Mouse (Mus musculus) lung, postnatal 25 days (tissue): Measurements from ENCODE around the gene Gm1673.
"Not testable (repeated sequence)": the region's sequence is repeated elsewhere in the genome, so short reads cannot be mapped to it uniquely, and the experiment has no call there.

Experiments
- DNase-seq: peaks from one replicate; pipeline ENCODE4 v3.0.0; 2022; ENCODE audit warnings: low spot score

Gene Gm1673

DNA sequence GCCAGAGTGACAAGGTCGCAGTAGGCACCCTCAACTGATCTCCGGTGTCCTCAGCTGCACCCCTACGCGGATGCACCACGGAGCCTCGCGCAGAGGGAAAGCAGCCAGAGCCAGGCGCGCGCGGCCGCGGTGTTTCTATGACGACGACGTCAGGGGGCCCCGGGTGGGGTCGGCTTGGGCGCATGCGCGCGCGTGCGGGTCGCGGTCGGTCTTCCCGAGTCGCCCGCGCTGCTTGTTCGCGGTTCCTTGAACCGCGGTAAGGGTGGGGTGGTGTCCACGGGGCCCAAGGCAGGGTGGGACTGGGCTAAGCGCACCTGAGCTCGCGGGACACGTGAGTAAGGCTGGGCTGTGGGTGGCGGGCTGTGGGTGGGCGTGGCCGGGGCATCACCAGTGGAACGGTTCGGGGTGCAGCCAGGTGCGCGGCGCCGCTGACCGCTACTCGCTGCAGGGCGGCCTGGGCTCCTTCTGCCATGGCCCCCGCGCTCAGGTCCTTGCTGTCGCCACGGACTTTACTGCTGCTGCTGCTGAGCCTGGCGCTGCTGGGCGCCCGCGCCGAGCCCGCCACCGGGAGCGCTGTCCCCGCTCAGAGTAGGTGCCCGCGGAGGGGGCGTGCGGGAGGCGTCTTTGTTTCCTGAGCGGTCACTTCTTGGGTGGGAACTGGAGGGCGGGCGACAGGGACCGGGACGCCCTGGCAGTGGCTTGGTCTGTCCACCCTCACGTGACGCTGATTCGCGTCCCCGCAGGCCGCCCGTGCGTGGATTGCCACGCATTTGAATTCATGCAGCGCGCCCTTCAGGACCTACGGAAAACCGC is at the start of gene Gm1673:
Gene Gm1673, plus strand, starts transcription at position 125 of the 813 bp plus-strand sequence.
- peak; percentile 45 for DNase-seq

DNA sequence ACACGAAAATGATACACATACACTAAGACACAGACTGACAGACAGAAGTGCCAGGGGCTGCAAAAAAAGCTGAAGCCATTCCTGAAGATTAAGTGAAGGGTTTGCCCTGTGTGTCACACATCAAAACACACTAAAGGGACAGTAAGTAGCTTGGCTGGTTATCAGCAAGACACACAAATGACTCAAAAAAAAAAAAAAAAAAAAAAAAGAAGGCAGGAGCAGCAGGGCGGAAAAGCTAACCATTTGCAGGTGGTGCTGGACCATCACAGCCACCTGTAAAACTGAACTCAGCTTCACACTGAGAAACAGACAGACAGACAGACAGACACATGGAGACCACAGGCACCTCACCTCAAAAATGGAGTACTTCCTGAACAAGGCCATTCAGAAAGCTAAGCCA is 49.2 kb upstream of the Gm1673 start:
- DNase-seq: no peak

DNA sequence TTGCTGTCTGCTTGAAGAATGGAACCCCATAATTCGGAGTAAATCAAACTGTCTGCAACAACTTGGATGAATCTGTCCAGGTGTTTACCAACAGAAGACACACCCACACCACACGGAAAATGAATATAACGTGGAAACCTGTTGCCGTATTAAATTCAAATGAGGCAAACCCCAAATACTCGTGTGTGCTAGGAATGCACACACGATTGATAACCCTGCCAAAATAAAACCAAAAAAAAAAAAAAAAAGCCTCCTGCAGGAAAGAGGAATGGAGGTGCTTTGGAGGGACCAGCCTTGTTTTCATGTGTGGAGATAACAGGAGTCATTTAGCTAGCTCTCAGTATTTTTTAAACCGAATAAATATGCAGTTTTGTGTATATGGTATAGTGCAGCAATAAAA is 48.4 kb upstream of the Gm1673 start:
- no peak for DNase-seq

DNA sequence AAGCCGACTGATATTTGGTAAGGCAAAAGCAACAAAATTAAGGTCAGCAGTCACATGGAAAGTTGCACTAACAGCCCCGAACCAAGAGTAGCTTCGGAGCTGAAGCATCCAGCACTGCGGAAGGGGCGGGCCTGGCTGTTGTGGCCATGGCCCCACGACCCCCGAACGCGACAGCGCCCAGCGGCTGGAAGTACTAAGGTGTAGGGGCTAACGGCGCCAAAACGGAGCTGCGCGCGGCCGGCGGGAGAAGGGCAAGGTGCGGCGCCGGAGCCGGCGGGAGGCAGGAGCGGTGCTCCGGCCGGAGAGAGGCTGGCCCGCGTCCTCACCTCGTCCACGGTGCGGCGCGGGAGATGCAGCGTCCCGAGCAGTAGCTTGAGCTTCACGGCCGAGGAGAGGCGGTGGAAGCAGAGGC is 47.5 kb upstream of the Gm1673 start:
- DNase-seq: no peak

DNA sequence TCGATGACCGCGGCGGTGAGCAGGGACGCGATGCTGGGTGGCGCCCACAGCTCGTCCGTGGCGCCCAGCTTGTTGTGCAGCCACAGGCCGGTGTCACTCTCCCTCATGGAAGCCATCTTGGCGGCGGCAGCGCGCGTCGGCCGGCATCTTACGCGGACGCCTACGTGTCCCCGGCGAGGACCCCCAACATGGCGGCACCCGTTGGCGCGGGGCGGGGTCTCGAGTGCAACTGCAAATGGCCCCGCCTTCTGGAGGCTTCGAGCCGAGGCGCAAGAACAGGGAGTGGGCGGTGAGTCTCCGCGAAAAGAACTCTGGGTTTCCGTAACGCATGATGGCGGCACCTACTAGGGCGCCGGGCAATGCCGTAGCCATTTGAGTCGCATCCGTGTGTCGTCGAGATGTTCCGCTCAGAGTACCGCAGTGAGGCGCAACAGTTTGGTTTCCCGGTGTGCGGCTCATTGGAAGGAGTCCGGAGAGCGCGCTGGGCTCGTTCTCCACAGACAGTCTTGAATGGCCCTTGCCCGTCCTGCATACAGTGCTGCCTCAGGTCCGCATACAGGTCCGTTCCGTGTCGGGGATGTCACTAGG is 47.0 kb upstream of the Gm1673 start, which contains the start of gene Nelfa:
Gene Nelfa, minus strand, starts transcription at position 294 of the 588 bp plus-strand sequence.
- peak; percentile 99 for DNase-seq

DNA sequence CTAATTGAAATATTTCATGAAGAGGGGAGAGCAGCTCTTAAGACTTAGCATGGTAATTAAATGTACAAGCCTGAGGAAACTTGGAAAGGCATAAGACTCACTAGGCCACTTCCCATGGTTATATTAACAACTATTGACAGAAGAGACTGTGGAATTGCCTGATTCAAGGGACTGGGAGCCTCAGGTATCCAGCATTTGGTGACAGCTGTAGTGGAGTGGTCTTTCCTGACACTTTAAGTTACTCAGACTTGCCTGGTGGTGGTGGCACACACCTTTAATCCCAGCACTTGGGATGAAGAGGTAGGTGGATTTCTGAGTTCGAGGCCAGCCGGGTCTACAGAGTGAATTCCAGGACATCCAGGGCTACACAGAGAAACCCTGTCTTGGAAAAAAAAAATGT is 46.0 kb upstream of the Gm1673 start:
- DNase-seq: no peak

DNA sequence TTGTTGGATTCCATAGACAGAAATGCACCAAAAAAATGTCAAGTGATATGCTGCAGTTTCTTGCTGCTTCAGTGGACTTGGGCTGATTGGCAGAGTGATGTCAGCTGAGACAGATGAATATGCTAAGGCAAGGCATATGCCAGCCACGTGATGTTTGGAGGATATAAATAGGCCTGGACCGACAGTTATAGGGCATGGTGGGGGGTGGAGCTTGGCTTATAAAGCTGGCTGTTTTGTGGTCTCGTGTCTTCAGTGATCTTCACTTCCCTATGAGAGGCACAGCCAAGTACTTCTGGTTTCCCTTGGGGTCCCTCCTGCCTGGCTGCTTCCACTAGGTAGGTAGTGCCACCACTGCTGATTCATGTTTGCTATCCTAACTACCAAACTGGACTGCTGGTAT is 44.8 kb upstream of the Gm1673 start:
- DNase-seq: peak; percentile 55

DNA sequence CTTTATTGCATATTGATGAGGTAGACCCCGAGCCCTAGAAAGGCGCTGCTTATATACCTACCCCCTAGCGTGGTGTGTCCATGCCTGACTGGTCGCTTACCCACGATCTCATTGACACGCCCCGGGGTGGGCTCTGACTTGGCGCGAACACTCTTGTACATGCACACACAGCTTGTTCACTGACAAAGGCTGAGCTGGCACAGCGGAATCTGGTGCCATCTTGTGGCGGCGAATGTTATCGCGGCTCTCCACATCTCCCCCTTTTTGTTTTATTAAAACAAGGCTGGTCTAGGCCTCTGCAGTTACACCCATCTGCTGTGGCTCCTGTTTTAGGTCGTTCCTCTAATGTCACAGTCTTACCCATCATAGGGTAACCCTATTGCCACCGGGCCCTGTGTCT is 36.2 kb upstream of the Gm1673 start:
- not testable (repeated sequence) for DNase-seq

DNA sequence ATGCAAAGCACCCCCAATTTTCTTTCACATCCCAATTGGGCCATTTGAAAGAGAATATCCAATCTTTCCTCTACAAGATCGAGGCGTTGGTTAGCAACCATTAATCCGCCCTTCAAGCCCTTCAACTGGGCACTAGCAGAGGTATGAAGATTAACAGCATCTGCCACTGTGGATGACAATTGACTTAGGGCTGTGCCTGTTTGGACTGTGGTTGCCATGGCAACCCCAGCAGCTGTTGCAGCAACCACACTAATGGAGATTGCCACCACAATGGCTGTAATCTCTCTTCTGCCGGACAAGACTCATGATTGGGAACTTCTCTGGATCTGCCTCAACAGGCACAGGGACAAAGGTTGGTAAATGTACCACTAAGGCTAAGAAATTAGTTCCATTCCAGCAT is 34.9 kb upstream of the Gm1673 start:
- DNase-seq: no peak

DNA sequence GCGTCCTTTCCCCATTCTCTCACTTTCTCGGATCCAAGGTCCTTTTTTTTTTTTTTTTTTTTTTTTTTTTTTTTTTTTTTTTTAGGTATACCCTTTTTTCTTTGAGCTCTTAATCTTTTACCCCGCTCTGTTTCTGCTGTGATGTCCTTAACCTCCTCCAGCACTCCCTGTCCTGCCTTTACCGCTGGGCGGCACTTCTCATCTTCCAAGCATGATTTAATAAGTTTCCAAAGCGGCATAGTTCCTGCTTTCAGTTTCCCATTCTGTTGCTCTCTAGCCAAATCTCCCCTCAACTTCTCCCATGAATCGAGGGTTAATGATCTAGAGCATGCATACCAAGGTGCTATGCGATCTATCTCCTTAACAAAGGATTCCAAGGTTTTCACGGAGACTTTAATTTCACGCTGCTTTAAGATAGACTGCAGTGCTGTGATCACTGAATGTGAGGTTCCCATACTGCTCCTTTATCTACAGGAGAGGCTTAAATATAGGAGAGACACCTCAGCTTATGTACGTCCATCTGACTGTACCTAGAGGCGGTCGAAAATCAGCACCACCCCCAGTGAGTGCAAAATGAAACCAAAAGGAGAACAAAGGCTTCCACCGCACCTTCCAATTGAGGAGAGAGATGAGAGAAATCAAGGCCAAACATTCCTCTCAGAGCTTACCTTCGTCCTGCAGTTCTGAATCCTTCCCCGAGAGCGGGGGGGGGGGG is 29.6 kb upstream of the Gm1673 start:
- no peak for DNase-seq

DNA sequence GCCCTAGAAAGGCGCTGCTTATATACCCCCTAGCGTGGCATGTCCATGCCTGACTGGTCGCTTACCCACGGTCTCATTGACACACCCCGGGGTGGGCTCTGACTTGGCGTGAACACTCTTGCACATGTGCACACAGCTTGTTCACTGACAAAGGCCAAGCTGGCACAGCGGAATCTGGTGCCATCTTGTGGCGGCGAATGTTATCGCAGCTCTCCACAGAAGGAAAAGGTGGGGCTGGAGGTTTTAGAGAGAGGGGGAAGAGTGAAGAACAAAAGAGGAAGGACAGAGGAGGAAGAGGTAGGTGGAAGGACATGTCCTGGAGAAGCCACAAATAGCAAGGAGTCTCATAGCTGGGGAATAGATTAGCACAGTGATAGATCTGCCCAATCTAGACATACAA is 28.9 kb upstream of the Gm1673 start:
- DNase-seq: peak; percentile 78

DNA sequence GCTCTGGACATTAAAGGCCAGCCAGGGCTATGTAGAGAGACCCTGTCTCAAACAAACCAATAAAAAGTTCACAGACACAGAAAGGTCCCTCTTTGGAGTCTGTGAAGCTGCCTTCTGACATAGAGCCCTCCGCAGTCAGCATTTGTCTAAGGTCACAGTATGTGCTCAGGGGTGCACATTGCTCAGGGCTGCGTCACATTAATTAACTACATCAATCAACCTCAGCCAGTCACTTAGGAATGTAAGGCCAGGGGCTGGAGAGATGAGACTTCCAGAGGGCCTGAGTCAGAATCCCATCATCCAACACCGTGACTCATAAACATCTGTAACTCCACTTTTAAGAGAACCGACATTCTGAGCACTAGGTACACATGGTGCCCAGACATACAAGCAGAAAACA is 27.4 kb upstream of the Gm1673 start:
- DNase-seq: no peak

DNA sequence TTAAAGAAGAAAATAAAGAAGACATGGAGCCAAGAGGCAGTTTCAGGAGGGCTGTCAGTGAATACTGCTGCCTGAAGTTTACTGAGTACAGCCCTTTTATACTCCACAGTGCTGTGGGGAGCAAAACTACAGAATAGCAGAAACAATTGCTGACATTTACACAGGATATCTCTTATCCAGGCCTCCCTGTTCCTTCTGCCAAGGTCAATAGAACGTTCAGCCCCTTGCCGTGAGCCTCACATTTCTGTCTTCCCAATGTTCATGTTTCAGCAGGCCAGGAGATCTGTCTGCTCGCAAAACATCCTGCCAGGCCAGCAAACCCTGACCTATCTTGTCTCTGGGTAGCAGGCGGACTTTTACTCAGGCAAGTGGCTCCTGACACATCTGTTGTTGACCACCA is 23.9 kb upstream of the Gm1673 start:
- no peak for DNase-seq

DNA sequence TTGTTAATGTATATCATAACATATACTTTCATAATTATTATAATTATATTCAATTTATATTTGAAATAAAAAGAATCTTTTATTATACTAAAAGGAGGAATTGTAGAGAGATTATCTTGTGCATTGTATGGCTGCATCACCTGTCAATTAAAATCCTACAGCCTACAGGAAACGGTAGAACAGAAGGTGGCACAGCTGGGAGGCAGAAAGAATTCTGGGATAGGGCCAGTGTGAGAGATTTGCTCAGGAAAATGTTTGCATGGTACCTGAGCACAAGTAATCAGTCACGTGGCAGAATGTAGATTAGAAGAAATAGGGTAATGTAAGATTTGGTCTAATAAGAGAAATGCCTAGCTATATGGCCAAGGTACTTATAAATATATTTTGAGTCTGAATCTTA is 8.5 kb upstream of the Gm1673 start:
- no peak for DNase-seq

DNA sequence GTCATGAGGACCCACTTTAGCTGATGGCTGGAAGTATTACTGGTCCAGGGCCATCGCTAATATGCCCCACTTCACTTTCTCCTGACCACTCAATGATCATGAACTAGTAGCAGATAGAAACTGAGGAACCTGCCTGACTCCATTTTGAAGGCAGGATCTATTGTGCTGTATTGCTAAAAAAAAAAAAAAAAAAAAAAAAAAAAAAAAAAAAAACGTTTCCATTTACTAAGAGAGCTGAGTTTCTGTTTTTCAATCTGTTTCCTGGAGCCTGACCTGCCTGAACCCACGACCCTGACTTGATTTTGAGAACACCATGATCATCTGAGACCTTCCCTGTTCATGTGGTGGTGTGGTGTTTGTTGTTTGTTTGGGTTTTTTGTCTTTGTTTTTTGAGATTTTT is 7.0 kb upstream of the Gm1673 start:
- DNase-seq: no peak

DNA sequence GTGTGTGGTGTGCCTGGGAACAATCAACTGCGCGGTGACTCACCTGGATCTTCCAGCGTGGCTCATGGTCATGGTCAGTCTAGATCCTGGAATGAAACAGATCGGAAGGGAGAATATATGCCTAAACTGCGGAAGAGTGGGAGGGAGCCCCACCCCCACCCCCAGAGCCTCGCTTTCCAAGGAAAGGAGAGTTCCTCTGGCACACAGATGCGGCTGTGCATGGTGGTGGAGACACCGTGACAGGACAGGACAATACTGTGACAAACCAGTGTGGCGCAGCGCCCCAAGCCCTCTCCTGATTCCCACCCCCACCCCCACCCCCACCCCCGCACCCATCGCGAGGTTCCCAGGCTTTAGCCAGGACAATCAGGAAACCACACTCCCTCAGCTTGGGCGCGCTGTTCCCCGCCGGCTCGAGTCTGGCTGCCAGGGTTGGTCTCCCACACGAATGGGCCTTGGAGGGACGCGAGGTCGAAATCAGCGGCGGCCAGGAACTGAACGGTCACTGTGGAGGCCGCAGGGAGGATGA is 438 bp upstream of the Gm1673 start:
- no peak for DNase-seq

DNA sequence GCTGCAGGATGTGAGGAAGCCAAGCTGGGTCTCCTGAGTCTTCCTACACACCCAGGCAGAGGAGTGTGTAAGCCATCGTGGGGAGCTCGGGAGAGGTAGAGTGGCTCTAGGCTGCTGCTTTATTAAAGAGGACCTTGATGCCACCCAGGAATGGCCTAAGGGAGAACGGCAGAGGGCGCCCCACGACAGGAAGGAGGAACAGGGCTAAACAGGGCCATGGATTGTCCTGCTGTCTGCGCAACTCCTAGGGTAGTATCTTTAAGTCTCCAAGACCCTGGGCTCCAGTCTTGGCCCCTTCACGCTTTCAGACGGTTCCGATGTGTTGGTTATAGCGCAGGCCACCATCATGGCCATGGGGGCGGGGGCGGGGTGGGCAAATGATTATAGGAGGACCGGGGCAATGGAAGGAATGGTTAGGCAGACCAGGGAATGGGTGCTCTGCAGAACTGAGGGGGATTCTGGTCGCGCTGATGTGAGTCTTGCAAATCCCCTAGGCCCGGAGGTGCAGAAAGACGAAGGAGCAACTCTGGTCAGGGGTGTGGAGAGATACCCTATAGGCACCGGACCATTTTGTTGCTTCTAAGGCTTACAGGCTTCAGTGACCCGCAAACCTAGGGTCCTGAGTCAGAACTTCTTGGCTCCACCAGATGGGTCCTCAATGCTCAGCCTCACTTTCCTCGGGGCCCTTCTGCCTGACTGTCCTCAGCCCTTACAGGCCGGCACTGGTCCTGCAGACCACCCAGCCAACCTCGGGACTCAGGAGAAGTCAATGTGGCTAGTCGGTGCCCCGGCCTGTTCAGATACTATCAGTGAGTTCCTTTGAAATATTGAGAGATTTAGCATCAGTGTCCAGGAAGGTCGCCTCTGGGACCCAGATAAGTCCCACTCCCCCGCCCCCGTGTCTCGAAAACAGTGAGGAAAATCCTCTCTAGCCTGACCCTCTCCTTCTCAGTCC is 11.7 kb downstream of the Gm1673 start:
- DNase-seq: peak; percentile 26

DNA sequence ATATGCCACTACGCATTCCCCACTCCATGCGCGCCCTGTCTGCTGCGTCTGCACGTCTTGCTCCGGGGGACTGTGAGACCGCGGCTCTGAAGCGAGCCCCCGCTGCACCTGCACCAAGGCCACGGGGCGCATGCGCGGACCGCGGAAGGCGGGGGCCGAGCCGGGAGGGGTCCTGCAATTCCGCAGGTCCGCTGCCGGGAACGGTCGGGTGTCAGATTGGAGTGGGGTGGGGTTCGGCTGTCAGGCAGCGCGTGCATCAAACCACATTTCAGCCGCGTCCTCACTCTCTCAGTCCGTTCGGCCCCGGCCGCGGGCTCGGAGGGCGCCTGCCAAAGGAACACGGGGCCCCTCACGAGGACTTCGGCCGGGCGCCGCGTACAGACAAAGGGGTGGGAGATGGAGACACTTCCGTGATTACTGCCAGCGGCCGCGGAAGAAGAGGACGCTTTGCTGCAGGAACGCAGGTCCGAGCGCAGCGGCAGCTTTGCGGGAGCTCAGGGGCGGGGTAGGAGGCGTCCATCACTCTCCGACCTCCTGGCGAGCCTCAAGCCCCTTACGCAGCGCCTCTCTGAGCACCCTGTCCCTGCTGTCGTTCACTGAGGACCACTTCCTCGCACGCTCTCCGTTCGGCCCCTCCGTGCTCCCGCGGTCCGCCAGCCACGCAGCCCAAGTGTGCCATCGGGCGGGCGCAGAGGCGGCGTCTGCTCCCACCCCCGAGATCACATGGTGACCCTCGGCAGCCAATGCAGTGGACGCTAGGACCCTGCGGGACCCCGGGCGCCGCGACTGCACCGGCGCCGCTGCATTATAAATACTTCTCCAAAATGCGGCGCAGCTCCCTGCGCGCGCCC is 12.8 kb downstream of the Gm1673 start, which contains the start of gene Nat8l:
Gene Nat8l, plus strand, starts transcription at position 142 of the 851 bp plus-strand sequence.
- DNase-seq: no peak

DNA sequence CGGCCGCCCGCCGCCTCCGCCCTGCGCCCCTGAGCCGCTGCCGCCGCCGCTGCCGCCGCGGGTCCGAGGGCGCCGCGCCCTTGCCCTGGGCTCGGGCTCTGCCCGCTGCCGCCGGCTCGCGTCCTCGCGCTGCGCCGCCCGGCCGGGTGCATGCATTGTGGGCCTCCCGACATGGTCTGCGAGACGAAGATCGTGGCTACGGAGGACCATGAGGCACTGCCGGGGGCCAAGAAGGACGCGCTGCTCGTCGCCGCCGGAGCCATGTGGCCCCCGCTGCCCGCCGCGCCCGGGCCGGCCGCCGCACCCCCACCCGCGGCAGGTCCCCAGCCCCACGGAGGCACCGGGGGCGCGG is 13.4 kb downstream of the Gm1673 start:
- DNase-seq: no peak

DNA sequence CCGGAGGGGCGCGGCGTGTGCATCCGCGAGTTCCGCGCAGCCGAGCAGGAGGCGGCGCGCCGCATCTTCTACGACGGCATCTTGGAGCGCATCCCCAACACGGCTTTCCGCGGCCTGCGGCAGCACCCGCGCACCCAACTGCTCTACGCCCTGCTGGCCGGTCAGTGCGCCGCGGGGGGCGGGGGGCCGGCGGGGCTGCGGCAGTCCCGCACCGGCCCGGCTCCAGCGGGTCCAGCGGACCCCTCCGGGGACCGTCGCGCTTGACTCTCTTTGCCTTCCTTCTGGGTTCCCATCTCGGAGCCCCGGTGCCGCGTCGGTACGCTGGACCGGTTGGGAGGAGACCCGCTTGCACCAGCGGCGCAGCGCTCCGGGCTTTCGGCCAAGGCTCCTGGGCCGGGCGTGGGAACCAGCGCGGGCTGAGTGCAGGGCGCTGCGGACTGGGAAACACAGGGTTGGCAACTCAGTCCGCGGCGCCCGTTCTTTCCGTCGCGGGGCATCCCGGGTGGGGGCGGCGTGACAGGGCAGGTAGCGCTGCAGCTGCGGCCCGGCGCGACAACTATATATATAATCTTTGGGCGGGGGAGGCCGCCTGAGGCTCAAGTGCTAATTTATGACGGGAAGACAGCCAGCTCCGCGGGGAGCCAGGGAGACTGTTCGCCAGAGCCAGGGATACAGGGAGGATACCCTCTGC is 14.0 kb downstream of the Gm1673 start:
- DNase-seq: peak; percentile 21
